Mouse (Mus musculus): ENCODE results near the gene Npff. TPM values are rescaled to one million over a fixed set of nuclear protein-coding genes. Genes with fewer than 3 reads are reported as not detected.
A peak's percentile ranks its signal among the peaks of the same experiment; 100 is the strongest.

Gene Npff
- polyA plus RNA-seq, 1 experiment from 2014 or later, result 2.1 TPM

DNA sequence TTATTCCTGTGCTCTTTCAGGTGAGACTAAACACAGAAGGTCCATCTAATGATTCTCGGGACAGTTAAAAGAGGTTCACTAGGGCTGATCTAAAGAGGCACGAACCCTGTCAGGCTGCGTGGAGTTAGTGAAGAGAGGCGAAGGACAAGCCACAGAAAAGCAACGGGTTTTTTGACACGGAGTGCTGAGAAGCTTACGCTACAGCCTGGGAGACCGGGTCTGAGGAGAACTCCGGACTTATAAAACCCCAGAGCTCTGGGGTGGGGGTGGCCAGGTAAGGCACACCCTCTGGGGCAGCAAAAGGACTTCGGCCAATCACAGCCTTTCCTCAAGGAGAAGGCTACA lies 7.1 kb downstream of the Npff start:
- peak overlapping the region; percentile 80 for H3K9ac ChIP-seq (ENCODE audit: low read length)
- DNase-seq (ENCODE audit: low spot score) (no peak), ATAC-seq (replicated peaks; ENCODE audit: low FRiP score) (no peak)
- H3K4me2 ChIP-seq (ENCODE audit: low read depth, low read length, severe bottlenecking), result peak overlapping the region; percentile 92
- peak overlapping the region; percentile 69 for H3K4me3 ChIP-seq (ENCODE audit: low read depth, low read length)
- H3K9me3 ChIP-seq (ENCODE audit: control insufficient read depth, low read length), result no peaks in the 10 kb centered on the region
- peak overlapping the region; percentile 84; the same call in 1 of the 2 replicates for H3K27ac ChIP-seq (ENCODE audit: low read depth, low read length)
- 1% methylated on average over 10 of the region's 10 CpGs for WGBS
- no peaks in the 10 kb centered on the region for H3K36me3 ChIP-seq (ENCODE audit: control insufficient read depth, insufficient read depth, low read length)
- H3K27me3 ChIP-seq (ENCODE audit: control insufficient read depth, insufficient read depth, low read length), result no peaks in the 10 kb centered on the region
- peaks cover 11% of the 10 kb centered on the region for H3K4me1 ChIP-seq (replicated peaks; ENCODE audit: control insufficient read depth, insufficient read depth, low read length)

GRCm38 (mm10) chr15:102516728-102517404 lies 7.9 kb downstream of the Npff start, which contains the start of gene Map3k12:
TSS of gene Map3k12 (minus strand) at chr15:102517064.
- Histone ChIP-seq H3K4me2 (ENCODE audit: low read depth, low read length, severe bottlenecking) (peak within 1 kb of the TSS; percentile 92), H3K4me3 (ENCODE audit: low read depth, low read length) (peak within 1 kb of the TSS; percentile 69), H3K36me3 (ENCODE audit: control insufficient read depth, insufficient read depth, low read length) (no peaks in the 10 kb centered on the region), H3K9ac (ENCODE audit: low read length) (peak within 1 kb of the TSS; percentile 80), H3K4me1 (replicated peaks; ENCODE audit: control insufficient read depth, insufficient read depth, low read length) (peaks cover 13% of the 10 kb centered on the region), H3K9me3 (ENCODE audit: control insufficient read depth, low read length) (no peaks in the 10 kb centered on the region), H3K27ac (ENCODE audit: low read depth, low read length) (peak within 1 kb of the TSS; percentile 84), H3K27me3 (ENCODE audit: control insufficient read depth, insufficient read depth, low read length) (no peaks in the 10 kb centered on the region)
- DNase-seq (ENCODE audit: low spot score) (peak; percentile 89), ATAC-seq (replicated peaks; ENCODE audit: low FRiP score) (peak; percentile 19)
- WGBS, result under 1% methylated on average over 43 of the region's 43 CpGs

GRCm38 (mm10) chr15:102516293-102516692 lies 8.4 kb downstream of the Npff start:
- WGBS, result 0% methylated on average over 12 of the region's 12 CpGs
- Histone ChIP-seq H3K4me3 (ENCODE audit: low read depth, low read length) (peak overlapping the region; percentile 69), H3K36me3 (ENCODE audit: control insufficient read depth, insufficient read depth, low read length) (no peaks in the 10 kb centered on the region), H3K9me3 (ENCODE audit: control insufficient read depth, low read length) (no peaks in the 10 kb centered on the region), H3K9ac (ENCODE audit: low read length) (peak overlapping the region; percentile 80), H3K27me3 (ENCODE audit: control insufficient read depth, insufficient read depth, low read length) (no peaks in the 10 kb centered on the region), H3K4me2 (ENCODE audit: low read depth, low read length, severe bottlenecking) (peak overlapping the region; percentile 92), H3K4me1 (replicated peaks; ENCODE audit: control insufficient read depth, insufficient read depth, low read length) (peaks cover 19% of the 10 kb centered on the region), H3K27ac (ENCODE audit: low read depth, low read length) (peak overlapping the region; percentile 84)
- DNase-seq (ENCODE audit: low spot score), result no peak
- ATAC-seq (replicated peaks; ENCODE audit: low FRiP score), result no peak; the same call in 1 of the 2 replicates

GRCm38 (mm10) chr15:102515791-102516190 lies 9.0 kb downstream of the Npff start:
- Histone ChIP-seq H3K36me3 (ENCODE audit: control insufficient read depth, insufficient read depth, low read length) (no peaks in the 10 kb centered on the region), H3K4me3 (ENCODE audit: low read depth, low read length) (peak overlapping the region; percentile 69), H3K27ac (ENCODE audit: low read depth, low read length) (0 out of 2 replicates have a peak overlapping the region, but pooled peaks have one; percentile 84), H3K9me3 (ENCODE audit: control insufficient read depth, low read length) (no peaks in the 10 kb centered on the region), H3K4me2 (ENCODE audit: low read depth, low read length, severe bottlenecking) (peak overlapping the region; percentile 92), H3K9ac (ENCODE audit: low read length) (peak overlapping the region; percentile 80), H3K27me3 (ENCODE audit: control insufficient read depth, insufficient read depth, low read length) (no peaks in the 10 kb centered on the region), H3K4me1 (replicated peaks; ENCODE audit: control insufficient read depth, insufficient read depth, low read length) (peaks cover 23% of the 10 kb centered on the region)
- DNase-seq (ENCODE audit: low spot score) (no peak), ATAC-seq (replicated peaks; ENCODE audit: low FRiP score) (no peak)
- 59% methylated on average over 4 of the region's 4 CpGs for WGBS

DNA sequence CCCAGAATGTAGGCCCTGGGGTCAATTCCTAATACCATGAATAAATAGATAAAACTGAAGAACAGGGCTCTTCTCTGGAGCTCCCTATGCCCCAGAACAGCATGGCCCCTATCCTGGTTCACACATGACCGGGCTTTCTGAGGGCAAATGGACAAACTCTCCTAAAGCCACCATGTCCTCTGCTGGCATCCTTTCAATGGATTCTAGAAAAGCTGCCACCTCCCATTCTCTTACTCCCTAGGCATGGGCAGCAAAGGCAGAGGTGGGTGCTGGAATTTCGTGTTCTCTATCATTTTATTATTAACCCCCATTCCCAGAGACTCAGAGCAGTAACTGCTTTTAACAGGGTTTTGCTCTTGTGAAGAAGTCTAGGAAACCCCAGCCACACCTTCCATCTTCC lies 9.5 kb downstream of the Npff start:
- 82% methylated on average over 2 of the region's 2 CpGs for WGBS
- H3K36me3 ChIP-seq (ENCODE audit: control insufficient read depth, insufficient read depth, low read length), result no peaks in the 10 kb centered on the region
- ATAC-seq (replicated peaks; ENCODE audit: low FRiP score), result no peak
- no peak overlapping the region for H3K4me3 ChIP-seq (ENCODE audit: low read depth, low read length)
- no peaks in the 10 kb centered on the region for H3K9me3 ChIP-seq (ENCODE audit: control insufficient read depth, low read length)
- DNase-seq (ENCODE audit: low spot score), result no peak
- H3K27me3 ChIP-seq (ENCODE audit: control insufficient read depth, insufficient read depth, low read length), result no peaks in the 10 kb centered on the region
- no peak overlapping the region for H3K9ac ChIP-seq (ENCODE audit: low read length)
- peaks cover 24% of the 10 kb centered on the region for H3K4me1 ChIP-seq (replicated peaks; ENCODE audit: control insufficient read depth, insufficient read depth, low read length)
- no peak overlapping the region for H3K27ac ChIP-seq (ENCODE audit: low read depth, low read length)
- peak overlapping the region; percentile 92; the same call in 1 of the 2 replicates for H3K4me2 ChIP-seq (ENCODE audit: low read depth, low read length, severe bottlenecking)

- no peak overlapping the region for H3K4me3 ChIP-seq (ENCODE audit: low read depth, low read length)
- no peak overlapping the region for H3K27ac ChIP-seq (ENCODE audit: low read depth, low read length)
- H3K4me2 ChIP-seq (ENCODE audit: low read depth, low read length, severe bottlenecking), result no peak overlapping the region
- no peak for ATAC-seq (replicated peaks; ENCODE audit: low FRiP score)
- no peaks in the 10 kb centered on the region for H3K36me3 ChIP-seq (ENCODE audit: control insufficient read depth, insufficient read depth, low read length)
- no peak overlapping the region for H3K9ac ChIP-seq (ENCODE audit: low read length)
- DNase-seq (ENCODE audit: low spot score), result no peak
- H3K27me3 ChIP-seq (ENCODE audit: control insufficient read depth, insufficient read depth, low read length), result no peaks in the 10 kb centered on the region
- WGBS, result 79% methylated on average over 3 of the region's 3 CpGs
- no peaks in the 10 kb centered on the region for H3K9me3 ChIP-seq (ENCODE audit: control insufficient read depth, low read length)
- H3K4me1 ChIP-seq (replicated peaks; ENCODE audit: control insufficient read depth, insufficient read depth, low read length), result peaks cover 19% of the 10 kb centered on the region
These were observed 11.7 kb downstream of the Npff start for GRCm38 (mm10) chr15:102513004-102513403.

GRCm38 (mm10) chr15:102512471-102512870 lies 12.3 kb downstream of the Npff start:
- DNase-seq (ENCODE audit: low spot score), result no peak
- no peak for ATAC-seq (replicated peaks; ENCODE audit: low FRiP score)
- Histone ChIP-seq H3K9ac (ENCODE audit: low read length) (no peak overlapping the region), H3K4me2 (ENCODE audit: low read depth, low read length, severe bottlenecking) (no peak overlapping the region), H3K27ac (ENCODE audit: low read depth, low read length) (peak overlapping the region; percentile 74; the same call in 1 of the 2 replicates), H3K9me3 (ENCODE audit: control insufficient read depth, low read length) (no peaks in the 10 kb centered on the region), H3K4me1 (replicated peaks; ENCODE audit: control insufficient read depth, insufficient read depth, low read length) (peaks cover 19% of the 10 kb centered on the region), H3K4me3 (ENCODE audit: low read depth, low read length) (no peak overlapping the region), H3K27me3 (ENCODE audit: control insufficient read depth, insufficient read depth, low read length) (no peaks in the 10 kb centered on the region), H3K36me3 (ENCODE audit: control insufficient read depth, insufficient read depth, low read length) (no peaks in the 10 kb centered on the region)

DNA sequence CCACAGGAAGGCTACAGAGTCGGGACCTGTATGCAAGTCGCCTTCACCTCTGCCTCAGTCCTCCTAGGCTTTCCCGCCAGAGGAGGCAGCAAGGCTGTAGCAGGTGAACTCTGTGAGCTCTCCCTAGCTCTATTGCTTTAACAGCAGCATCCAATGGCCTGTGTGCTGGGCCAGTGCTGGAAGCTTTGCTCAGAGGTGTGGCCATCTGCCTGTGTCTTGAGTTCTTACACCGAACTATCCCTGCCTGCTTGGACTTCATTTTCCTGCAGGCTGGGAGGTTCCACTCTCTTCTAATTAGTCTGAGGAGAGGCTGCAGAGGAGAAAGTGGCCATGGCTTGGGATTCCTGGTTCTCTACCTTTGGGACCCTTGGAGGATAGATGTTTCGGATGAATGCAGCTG lies 12.7 kb downstream of the Npff start:
- Histone ChIP-seq H3K36me3 (ENCODE audit: control insufficient read depth, insufficient read depth, low read length) (no peaks in the 10 kb centered on the region), H3K27ac (ENCODE audit: low read depth, low read length) (peak overlapping the region; percentile 74), H3K4me1 (replicated peaks; ENCODE audit: control insufficient read depth, insufficient read depth, low read length) (peaks cover 19% of the 10 kb centered on the region), H3K9me3 (ENCODE audit: control insufficient read depth, low read length) (no peaks in the 10 kb centered on the region), H3K4me2 (ENCODE audit: low read depth, low read length, severe bottlenecking) (no peak overlapping the region; the same call in 1 of the 2 replicates), H3K9ac (ENCODE audit: low read length) (0 out of 2 replicates have a peak overlapping the region, but pooled peaks have one; percentile 35), H3K4me3 (ENCODE audit: low read depth, low read length) (no peak overlapping the region), H3K27me3 (ENCODE audit: control insufficient read depth, insufficient read depth, low read length) (no peaks in the 10 kb centered on the region)
- 29% methylated on average over 5 of the region's 5 CpGs for WGBS
- no peak for DNase-seq (ENCODE audit: low spot score)
- ATAC-seq (replicated peaks; ENCODE audit: low FRiP score), result no peak
